Mouse (Mus musculus): ENCODE data around the gene Il11. TPM values are rescaled to one million over a fixed set of nuclear protein-coding genes. Genes with fewer than 3 reads are reported as not detected.

Gene Il11
- total RNA-seq, 2 experiments from 2014 or later, result not detected

- peak; percentile 16; the same call in 1 of the 2 replicates for ATAC-seq (replicated peaks; ENCODE audit: low FRiP score, low TSS enrichment, poor library complexity, severe bottlenecking)
These were observed 6.8 kb upstream of the Il11 start, which contains the start of gene Tmem238 for GRCm38 (mm10) chr7:4789436-4789935. TSS of gene Tmem238 (minus strand) at chr7:4789656.

GRCm38 (mm10) chr7:4788499-4789435 lies 6.1 kb upstream of the Il11 start:
- ATAC-seq (replicated peaks; ENCODE audit: low FRiP score, low TSS enrichment, poor library complexity, severe bottlenecking), result peak; percentile 58

- ATAC-seq (replicated peaks; ENCODE audit: low FRiP score, low TSS enrichment, poor library complexity, severe bottlenecking), result peak; percentile 75
These were observed 1.1 kb upstream of the Il11 start for GRCm38 (mm10) chr7:4783667-4784268.

- no peak for ATAC-seq (replicated peaks; ENCODE audit: low FRiP score, low TSS enrichment, poor library complexity, severe bottlenecking)
These were observed 529 bp downstream of the Il11 start for GRCm38 (mm10) chr7:4782130-4782529.

GRCm38 (mm10) chr7:4779921-4780320 lies 2.7 kb downstream of the Il11 start:
- no peak for ATAC-seq (replicated peaks; ENCODE audit: low FRiP score, low TSS enrichment, poor library complexity, severe bottlenecking)

GRCm38 (mm10) chr7:4777851-4778637 lies 4.6 kb downstream of the Il11 start:
- ATAC-seq (replicated peaks; ENCODE audit: low FRiP score, low TSS enrichment, poor library complexity, severe bottlenecking), result no peak

GRCm38 (mm10) chr7:4776861-4777830 lies 5.5 kb downstream of the Il11 start:
- ATAC-seq (replicated peaks; ENCODE audit: low FRiP score, low TSS enrichment, poor library complexity, severe bottlenecking), result peak; percentile 38

- ATAC-seq (replicated peaks; ENCODE audit: low FRiP score, low TSS enrichment, poor library complexity, severe bottlenecking), result no peak
These were observed 6.5 kb downstream of the Il11 start for GRCm38 (mm10) chr7:4776131-4776530.

GRCm38 (mm10) chr7:4771202-4771601 lies 11.5 kb downstream of the Il11 start, which contains the start of gene Fam71e2:
TSS of gene Fam71e2 (minus strand) at chr7:4771302.
- no peak for ATAC-seq (replicated peaks; ENCODE audit: low FRiP score, low TSS enrichment, poor library complexity, severe bottlenecking)

- ATAC-seq (replicated peaks; ENCODE audit: low FRiP score, low TSS enrichment, poor library complexity, severe bottlenecking), result no peak
These were observed 17.5 kb downstream of the Il11 start for GRCm38 (mm10) chr7:4764946-4765710.

GRCm38 (mm10) chr7:4759670-4760069 lies 23.0 kb downstream of the Il11 start:
- ATAC-seq (replicated peaks; ENCODE audit: low FRiP score, low TSS enrichment, poor library complexity, severe bottlenecking), result no peak

GRCm38 (mm10) chr7:4752821-4753570 lies 29.7 kb downstream of the Il11 start, which contains the start of gene Cox6b2:
TSS of gene Cox6b2 (minus strand) at chr7:4753094.
- peak; percentile 75 for ATAC-seq (replicated peaks; ENCODE audit: low FRiP score, low TSS enrichment, poor library complexity, severe bottlenecking)

GRCm38 (mm10) chr7:4751971-4752820 lies 30.5 kb downstream of the Il11 start:
- peak; percentile 56 for ATAC-seq (replicated peaks; ENCODE audit: low FRiP score, low TSS enrichment, poor library complexity, severe bottlenecking)

GRCm38 (mm10) chr7:4749169-4749568 lies 33.5 kb downstream of the Il11 start:
- ATAC-seq (replicated peaks; ENCODE audit: low FRiP score, low TSS enrichment, poor library complexity, severe bottlenecking), result no peak

GRCm38 (mm10) chr7:4748321-4748720 lies 34.3 kb downstream of the Il11 start:
- no peak for ATAC-seq (replicated peaks; ENCODE audit: low FRiP score, low TSS enrichment, poor library complexity, severe bottlenecking)

Data from megakaryocyte-erythroid progenitor cell, adult 5-6 weeks (primary cell).